Mouse (Mus musculus): ENCODE data around the gene Pip5k1c.

The Pip5k1c gene

GRCm38 (mm10) chr10:81302781-81303218 is 10.0 kb downstream of the Pip5k1c start:
- no peak for DNase-seq (ENCODE audit: low read depth, low spot score)

- DNase-seq (ENCODE audit: low read depth, low spot score), result no peak
Observed at GRCm38 (mm10) chr10:81303258-81303657, 10.5 kb downstream of the Pip5k1c start.

GRCm38 (mm10) chr10:81303761-81304160 is 11.0 kb downstream of the Pip5k1c start:
- no peak for DNase-seq (ENCODE audit: low read depth, low spot score)

- DNase-seq (ENCODE audit: low read depth, low spot score), result no peak
Observed at GRCm38 (mm10) chr10:81304597-81305238, 12.0 kb downstream of the Pip5k1c start.

- no peak for DNase-seq (ENCODE audit: low read depth, low spot score)
Observed at GRCm38 (mm10) chr10:81305663-81306062, 12.9 kb downstream of the Pip5k1c start.

- no peak for DNase-seq (ENCODE audit: low read depth, low spot score)
Observed at GRCm38 (mm10) chr10:81306173-81306668, 13.5 kb downstream of the Pip5k1c start.

- DNase-seq (ENCODE audit: low read depth, low spot score), result no peak
Observed at GRCm38 (mm10) chr10:81306837-81307682, 14.3 kb downstream of the Pip5k1c start.

GRCm38 (mm10) chr10:81309571-81309970 is 16.8 kb downstream of the Pip5k1c start:
- no peak for DNase-seq (ENCODE audit: low read depth, low spot score)

GRCm38 (mm10) chr10:81313581-81313980 is 20.8 kb downstream of the Pip5k1c start:
- no peak for DNase-seq (ENCODE audit: low read depth, low spot score)

- no peak for DNase-seq (ENCODE audit: low read depth, low spot score)
Observed at GRCm38 (mm10) chr10:81314201-81314600, 21.4 kb downstream of the Pip5k1c start.

GRCm38 (mm10) chr10:81315587-81315986 is 22.8 kb downstream of the Pip5k1c start:
- DNase-seq (ENCODE audit: low read depth, low spot score), result no peak

- DNase-seq (ENCODE audit: low read depth, low spot score), result no peak
Observed at GRCm38 (mm10) chr10:81316338-81317060, 23.7 kb downstream of the Pip5k1c start.

- DNase-seq (ENCODE audit: low read depth, low spot score), result no peak
Observed at GRCm38 (mm10) chr10:81317273-81317672, 24.5 kb downstream of the Pip5k1c start.

- no peak for DNase-seq (ENCODE audit: low read depth, low spot score)
Observed at GRCm38 (mm10) chr10:81318589-81319329, 26.0 kb downstream of the Pip5k1c start.

- DNase-seq (ENCODE audit: low read depth, low spot score), result no peak
Observed at GRCm38 (mm10) chr10:81319330-81319699, 26.6 kb downstream of the Pip5k1c start.

- DNase-seq (ENCODE audit: low read depth, low spot score), result peak; percentile 97
Observed at GRCm38 (mm10) chr10:81319741-81320549, 27.2 kb downstream of the Pip5k1c start.

- peak; percentile 100 for DNase-seq (ENCODE audit: low read depth, low spot score)
Observed at GRCm38 (mm10) chr10:81320550-81321347, 28.0 kb downstream of the Pip5k1c start, which contains the start of gene Cactin. TSS of gene Cactin (plus strand) at chr10:81321103.

GRCm38 (mm10) chr10:81321436-81321835 is 28.7 kb downstream of the Pip5k1c start:
- DNase-seq (ENCODE audit: low read depth, low spot score), result no peak

GRCm38 (mm10) chr10:81322444-81322843 is 29.7 kb downstream of the Pip5k1c start:
- DNase-seq (ENCODE audit: low read depth, low spot score), result no peak
